Mouse (Mus musculus): ENCODE results near the gene Serpine2. TPM values are rescaled to one million over a fixed set of nuclear protein-coding genes. Genes with fewer than 3 reads are reported as not detected.

The Serpine2 gene
- polyA plus RNA-seq, 1 experiment from 2014 or later = 143 TPM

GRCm38 (mm10) chr1:79761106-79761916 lies 99.7 kb downstream of the Serpine2 start:
- Histone ChIP-seq H3K9me3 (replicated peaks) (no peaks in the 10 kb centered on the region), H3K4me1 (peaks cover 22% of the 10 kb centered on the region), H3K27me3 (ENCODE audit: low read depth, poor library complexity, severe bottlenecking) (no peaks in the 10 kb centered on the region), H3K4me3 (peak overlapping the region; percentile 87), H3K27ac (peak overlapping the region; percentile 88), H3K36me3 (no peaks in the 10 kb centered on the region)
- peak; percentile 86 for DNase-seq (ENCODE audit: low spot score)
- under 1% methylated on average over 65 of the region's 65 CpGs for WGBS

- no peaks in the 10 kb centered on the region for H3K9me3 ChIP-seq (replicated peaks)
- 12% methylated on average over 11 of the region's 11 CpGs for WGBS
- peak overlapping the region; percentile 88; the same call in 1 of the 2 replicates for H3K27ac ChIP-seq
- H3K27me3 ChIP-seq (ENCODE audit: low read depth, poor library complexity, severe bottlenecking) = no peaks in the 10 kb centered on the region
- H3K4me3 ChIP-seq = peak overlapping the region; percentile 87
- no peaks in the 10 kb centered on the region for H3K36me3 ChIP-seq
- H3K4me1 ChIP-seq = peaks cover 22% of the 10 kb centered on the region
- DNase-seq (ENCODE audit: low spot score) = no peak
Observed at GRCm38 (mm10) chr1:79760656-79761055, 100.3 kb downstream of the Serpine2 start.

GRCm38 (mm10) chr1:79759436-79759972 lies 101.5 kb downstream of the Serpine2 start:
- DNase-seq (ENCODE audit: low spot score) = no peak
- H3K27me3 ChIP-seq (ENCODE audit: low read depth, poor library complexity, severe bottlenecking) = no peaks in the 10 kb centered on the region
- WGBS = 86% methylated on average over 5 of the region's 5 CpGs
- H3K27ac ChIP-seq = no peak overlapping the region
- H3K4me1 ChIP-seq = peaks cover 22% of the 10 kb centered on the region
- H3K4me3 ChIP-seq = no peak overlapping the region
- H3K36me3 ChIP-seq = no peaks in the 10 kb centered on the region
- no peaks in the 10 kb centered on the region for H3K9me3 ChIP-seq (replicated peaks)

GRCm38 (mm10) chr1:79759006-79759405 lies 102.0 kb downstream of the Serpine2 start:
- no peak for DNase-seq (ENCODE audit: low spot score)
- H3K4me3 ChIP-seq = no peak overlapping the region
- peaks cover 22% of the 10 kb centered on the region for H3K4me1 ChIP-seq
- H3K27ac ChIP-seq = no peak overlapping the region
- WGBS = 36% methylated on average over 2 of the region's 2 CpGs
- H3K9me3 ChIP-seq (replicated peaks) = no peaks in the 10 kb centered on the region
- H3K27me3 ChIP-seq (ENCODE audit: low read depth, poor library complexity, severe bottlenecking) = no peaks in the 10 kb centered on the region
- no peaks in the 10 kb centered on the region for H3K36me3 ChIP-seq

GRCm38 (mm10) chr1:79757597-79757996 lies 103.4 kb downstream of the Serpine2 start:
- H3K4me1 ChIP-seq = peaks cover 21% of the 10 kb centered on the region
- H3K4me3 ChIP-seq = no peak overlapping the region
- DNase-seq (ENCODE audit: low spot score) = no peak
- no peaks in the 10 kb centered on the region for H3K36me3 ChIP-seq
- H3K27me3 ChIP-seq (ENCODE audit: low read depth, poor library complexity, severe bottlenecking) = no peaks in the 10 kb centered on the region
- no peaks in the 10 kb centered on the region for H3K9me3 ChIP-seq (replicated peaks)
- WGBS = 81% methylated on average over 4 of the region's 4 CpGs
- H3K27ac ChIP-seq = no peak overlapping the region

- H3K4me1 ChIP-seq = peaks cover 17% of the 10 kb centered on the region
- no peak for DNase-seq (ENCODE audit: low spot score)
- no peak overlapping the region for H3K4me3 ChIP-seq
- no peaks in the 10 kb centered on the region for H3K36me3 ChIP-seq
- no peaks in the 10 kb centered on the region for H3K9me3 ChIP-seq (replicated peaks)
- WGBS = 74% methylated on average over 7 of the region's 7 CpGs
- no peaks in the 10 kb centered on the region for H3K27me3 ChIP-seq (ENCODE audit: low read depth, poor library complexity, severe bottlenecking)
- H3K27ac ChIP-seq = no peak overlapping the region
Observed at GRCm38 (mm10) chr1:79757161-79757560, 103.8 kb downstream of the Serpine2 start.

- Histone ChIP-seq H3K9me3 (replicated peaks) (no peaks in the 10 kb centered on the region), H3K36me3 (no peaks in the 10 kb centered on the region), H3K27me3 (ENCODE audit: low read depth, poor library complexity, severe bottlenecking) (no peaks in the 10 kb centered on the region), H3K27ac (no peak overlapping the region), H3K4me3 (no peak overlapping the region), H3K4me1 (peaks cover 15% of the 10 kb centered on the region)
- no peak for DNase-seq (ENCODE audit: low spot score)
- WGBS = 89% methylated on average over 5 of the region's 5 CpGs
Observed at GRCm38 (mm10) chr1:79756417-79756816, 104.6 kb downstream of the Serpine2 start.

- H3K27me3 ChIP-seq (ENCODE audit: low read depth, poor library complexity, severe bottlenecking) = no peaks in the 10 kb centered on the region
- no peak overlapping the region for H3K27ac ChIP-seq
- no peaks in the 10 kb centered on the region for H3K9me3 ChIP-seq (replicated peaks)
- WGBS = 71% methylated on average over 2 of the region's 2 CpGs
- no peaks in the 10 kb centered on the region for H3K36me3 ChIP-seq
- H3K4me1 ChIP-seq = peaks cover 7% of the 10 kb centered on the region; the same call in 1 of the 2 replicates
- DNase-seq (ENCODE audit: low spot score) = no peak
- no peak overlapping the region for H3K4me3 ChIP-seq
Observed at GRCm38 (mm10) chr1:79755376-79755775, 105.6 kb downstream of the Serpine2 start.

- Histone ChIP-seq H3K27me3 (ENCODE audit: low read depth, poor library complexity, severe bottlenecking) (no peaks in the 10 kb centered on the region), H3K4me1 (peaks cover 7% of the 10 kb centered on the region; the same call in 1 of the 2 replicates), H3K36me3 (no peaks in the 10 kb centered on the region), H3K27ac (no peak overlapping the region), H3K9me3 (replicated peaks) (no peaks in the 10 kb centered on the region), H3K4me3 (no peak overlapping the region)
- no peak for DNase-seq (ENCODE audit: low spot score)
- WGBS = 90% methylated on average over 3 of the region's 3 CpGs
Observed at GRCm38 (mm10) chr1:79754936-79755335, 106.0 kb downstream of the Serpine2 start.

GRCm38 (mm10) chr1:79753456-79753855 lies 107.5 kb downstream of the Serpine2 start:
- 89% methylated on average over 3 of the region's 3 CpGs for WGBS
- Histone ChIP-seq H3K27me3 (ENCODE audit: low read depth, poor library complexity, severe bottlenecking) (no peaks in the 10 kb centered on the region), H3K27ac (no peak overlapping the region)

GRCm38 (mm10) chr1:79752714-79753340 lies 108.2 kb downstream of the Serpine2 start:
- H3K27me3 ChIP-seq (ENCODE audit: low read depth, poor library complexity, severe bottlenecking) = no peaks in the 10 kb centered on the region
- H3K36me3 ChIP-seq = no peaks in the 10 kb centered on the region
- H3K9me3 ChIP-seq (replicated peaks) = no peaks in the 10 kb centered on the region
- no peak overlapping the region for H3K27ac ChIP-seq
- WGBS = 89% methylated on average over 4 of the region's 4 CpGs
- 0 out of 2 replicates have a peak, but pooled peaks cover 3% of the 10 kb centered on the region for H3K4me1 ChIP-seq
- no peak overlapping the region for H3K4me3 ChIP-seq
- no peak for DNase-seq (ENCODE audit: low spot score)

More at GRCm38 (mm10) chr1:79753456-79753855, 107.5 kb downstream of the Serpine2 start:
- Histone ChIP-seq H3K36me3 (no peaks in the 10 kb centered on the region), H3K9me3 (replicated peaks) (no peaks in the 10 kb centered on the region), H3K4me3 (no peak overlapping the region), H3K4me1 (0 out of 2 replicates have a peak, but pooled peaks cover 3% of the 10 kb centered on the region)
- DNase-seq (ENCODE audit: low spot score) = no peak

GRCm38 (mm10) chr1:79752015-79752695 lies 108.8 kb downstream of the Serpine2 start:
- no peak overlapping the region for H3K4me3 ChIP-seq
- no peak overlapping the region for H3K27ac ChIP-seq
- DNase-seq (ENCODE audit: low spot score) = no peak
- H3K36me3 ChIP-seq = no peaks in the 10 kb centered on the region
- H3K4me1 ChIP-seq = 0 out of 2 replicates have a peak, but pooled peaks cover 1% of the 10 kb centered on the region
- H3K27me3 ChIP-seq (ENCODE audit: low read depth, poor library complexity, severe bottlenecking) = no peaks in the 10 kb centered on the region
- 86% methylated on average over 7 of the region's 7 CpGs for WGBS
- no peaks in the 10 kb centered on the region for H3K9me3 ChIP-seq (replicated peaks)
